Mouse (Mus musculus) cerebellum, adult 9-11 months (tissue): ENCODE results near the gene Apbb1.
A peak's percentile ranks its signal among the peaks of the same experiment; 100 is the strongest.

Experiments used
- DNase-seq: peaks from one replicate; pipeline ENCODE4 v3.0.0; 2022

Apbb1 gene

GRCm38 (mm10) chr7:105569512-105570496 is 11.6 kb downstream of the Apbb1 start:
- peak; percentile 95 for DNase-seq

- peak; percentile 92 for DNase-seq
Measured at GRCm38 (mm10) chr7:105568988-105569471, 12.4 kb downstream of the Apbb1 start.

GRCm38 (mm10) chr7:105568583-105568982 is 12.9 kb downstream of the Apbb1 start:
- DNase-seq, result peak; percentile 86

DNA sequence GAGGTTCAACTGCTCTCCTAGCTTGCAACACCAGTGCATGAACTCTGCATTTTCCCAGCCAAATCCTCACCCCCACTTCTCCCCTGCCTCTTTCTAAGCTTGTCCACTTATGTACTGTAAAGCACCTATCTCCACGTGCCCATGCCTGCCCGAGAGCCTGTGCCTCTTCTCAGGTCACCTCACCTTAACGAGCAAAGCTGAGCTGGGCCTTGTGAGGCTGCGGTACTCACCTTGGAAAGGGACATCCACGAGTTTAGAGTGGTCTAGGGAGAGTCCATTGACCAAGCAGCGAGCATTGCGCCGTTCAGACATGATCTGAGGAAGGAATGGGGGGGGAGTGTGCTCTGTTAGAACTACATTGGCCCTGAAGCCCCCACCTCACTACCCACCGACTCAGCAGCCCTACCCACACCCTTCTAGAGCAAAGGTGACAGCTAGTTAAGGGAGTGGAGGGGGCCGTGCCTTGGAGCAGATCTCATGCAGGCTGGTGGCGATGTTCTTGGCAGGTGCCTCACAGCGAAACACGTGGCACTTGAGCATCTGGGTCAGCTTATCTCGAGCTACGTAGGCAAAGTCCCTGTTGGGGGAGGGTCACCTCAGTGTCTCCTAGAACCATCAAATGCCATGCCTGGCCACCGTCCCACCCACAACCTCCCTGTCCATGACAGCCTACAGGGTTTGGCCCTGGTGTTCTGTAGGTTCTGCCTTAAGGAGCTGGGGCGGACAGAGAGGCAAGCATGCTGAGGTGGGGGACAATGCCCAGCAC is 16.2 kb downstream of the Apbb1 start:
- DNase-seq, result no peak

- no peak for DNase-seq
Measured at GRCm38 (mm10) chr7:105563367-105563766, 18.1 kb downstream of the Apbb1 start.

DNA sequence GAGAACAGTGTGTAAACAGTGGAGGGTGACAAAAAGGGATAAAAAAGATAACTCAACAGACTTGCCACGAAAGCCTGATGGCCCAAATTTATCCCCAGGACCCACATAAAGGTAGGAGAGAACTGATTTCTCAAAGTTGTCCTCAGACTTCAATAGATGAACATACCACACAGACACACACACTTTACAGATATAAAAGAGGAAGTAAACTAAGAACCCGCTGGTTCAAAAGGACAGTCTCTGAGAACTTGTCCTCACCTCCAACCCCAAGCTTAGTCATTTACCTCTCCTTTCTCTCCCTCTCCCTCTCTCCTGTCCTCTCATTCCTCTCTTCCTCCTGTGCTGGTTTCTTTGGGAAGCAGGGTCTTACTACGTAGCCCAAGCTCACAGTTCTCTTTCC is 19.1 kb downstream of the Apbb1 start:
- no peak for DNase-seq

DNA sequence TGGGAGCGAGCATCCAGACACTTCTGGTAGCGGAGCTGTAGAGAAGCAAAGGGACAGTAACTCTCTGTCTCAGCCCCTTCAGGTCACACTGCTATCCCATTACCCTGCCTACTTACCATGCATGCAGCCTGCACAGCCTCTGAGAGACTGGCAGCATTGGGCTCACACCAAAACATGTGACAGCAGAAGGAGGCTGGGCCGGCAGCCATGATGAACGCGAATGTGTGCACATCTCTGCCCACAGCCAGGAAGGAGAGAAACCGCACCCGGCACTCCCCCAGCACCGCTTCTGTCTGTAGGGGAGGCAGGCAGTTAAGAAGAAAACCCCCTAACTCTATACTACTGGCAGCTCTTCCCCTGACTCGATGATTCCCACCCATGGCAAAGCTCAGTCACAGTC is 22.4 kb downstream of the Apbb1 start:
- DNase-seq, result no peak

- no peak for DNase-seq
Measured at GRCm38 (mm10) chr7:105557671-105558070, 23.8 kb downstream of the Apbb1 start.

DNA sequence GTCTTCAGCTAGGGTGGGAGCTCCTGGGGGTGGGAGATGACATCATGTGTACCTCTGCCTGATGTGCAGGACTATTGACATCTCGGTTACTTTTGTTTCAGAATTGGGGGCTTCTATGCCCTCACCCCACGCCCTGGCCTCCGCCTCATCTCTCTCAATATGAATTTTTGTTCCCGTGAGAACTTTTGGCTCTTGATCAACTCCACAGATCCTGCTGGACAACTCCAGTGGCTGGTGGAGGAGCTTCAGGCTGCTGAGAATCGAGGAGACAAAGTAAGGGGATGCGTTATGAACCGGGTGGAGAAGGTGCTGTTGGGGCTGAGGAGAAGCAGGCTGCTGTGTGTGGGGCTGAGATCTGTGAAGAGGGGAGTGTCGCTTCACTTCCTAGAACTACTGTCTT is 25.0 kb downstream of the Apbb1 start:
- DNase-seq, result no peak

GRCm38 (mm10) chr7:105555571-105555970 is 25.9 kb downstream of the Apbb1 start:
- DNase-seq, result no peak

DNA sequence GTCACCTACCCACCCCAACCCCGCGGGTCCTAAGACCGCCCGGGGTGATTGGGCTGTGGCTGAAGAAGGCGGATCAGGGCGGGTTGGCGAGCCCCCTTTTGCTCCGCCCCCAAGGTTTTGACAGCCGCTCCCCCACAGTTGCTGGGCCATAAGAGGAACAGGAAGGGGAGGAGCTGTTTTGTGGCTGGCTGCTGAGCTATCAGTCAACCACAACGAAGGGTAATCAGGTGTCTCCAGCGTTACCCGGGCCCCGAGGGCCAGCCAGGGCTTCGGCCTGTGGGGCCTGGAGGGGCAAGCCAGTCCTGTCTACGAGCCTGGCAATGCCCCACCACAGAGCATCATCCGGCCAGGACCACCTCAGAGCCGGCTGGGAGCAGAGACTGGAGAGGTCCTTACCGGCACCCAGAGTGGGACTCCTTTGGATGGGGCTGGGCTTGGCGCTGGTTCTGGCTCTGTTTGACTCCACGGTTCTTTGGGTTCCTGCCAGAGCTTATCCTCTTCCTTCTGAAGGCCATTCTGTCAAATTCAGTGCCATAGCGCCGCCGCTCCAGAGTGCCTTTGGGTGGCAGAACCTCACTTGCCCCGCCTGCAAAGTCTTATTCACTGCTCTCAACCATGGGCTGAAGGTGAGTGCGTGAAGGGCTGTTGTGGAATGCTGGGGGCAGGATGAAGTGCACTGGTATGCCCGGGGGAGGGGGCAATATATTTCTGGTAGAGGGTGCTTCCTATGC is 27.1 kb downstream of the Apbb1 start, which contains the start of gene Smpd1:
Gene Smpd1, plus strand, starts transcription at position 149 of the 731 bp plus-strand sequence.
- peak; percentile 97 for DNase-seq

GRCm38 (mm10) chr7:105553456-105554211 is 27.8 kb downstream of the Apbb1 start:
- DNase-seq, result peak; percentile 70

DNA sequence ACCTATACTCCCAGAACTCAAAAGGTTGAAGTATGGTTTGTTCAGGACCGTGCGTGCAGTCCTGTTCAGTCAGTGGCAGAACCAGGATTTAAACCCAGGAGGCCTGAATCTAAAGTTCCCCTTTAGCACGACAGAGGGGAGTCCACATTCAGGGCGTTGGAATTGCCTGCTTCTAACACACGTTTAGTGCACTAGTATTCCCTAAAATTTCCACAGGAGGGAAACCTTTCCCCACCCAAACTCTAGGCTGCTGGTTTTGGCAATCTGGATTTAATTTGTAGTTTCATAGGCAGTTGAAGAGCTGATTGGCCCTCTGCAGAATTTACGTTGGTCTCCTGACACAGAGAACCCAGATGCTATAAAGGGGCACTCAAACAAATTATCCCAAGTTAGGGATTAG is 32.4 kb downstream of the Apbb1 start:
- DNase-seq, result no peak

- DNase-seq, result no peak
Measured at GRCm38 (mm10) chr7:105547970-105548369, 33.5 kb downstream of the Apbb1 start.

DNA sequence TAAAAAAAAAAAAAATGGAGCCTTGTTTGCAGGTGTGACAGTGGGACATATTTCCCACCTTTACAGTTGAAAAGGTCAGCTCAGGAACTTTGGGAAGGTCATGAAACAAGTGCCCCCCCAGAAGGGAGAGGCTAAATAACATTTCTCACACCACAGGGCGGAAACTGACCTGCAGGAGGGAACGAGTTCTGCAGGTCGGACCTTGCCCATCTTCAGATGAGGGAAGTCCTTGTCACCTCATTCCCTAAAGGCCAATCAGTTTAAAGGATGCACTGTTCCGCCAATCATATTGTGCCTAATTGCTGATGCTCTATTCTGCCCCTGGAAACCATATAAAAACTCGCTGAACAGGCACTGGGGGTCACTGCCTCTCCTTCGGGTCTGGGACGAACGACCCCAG is 35.5 kb downstream of the Apbb1 start:
- DNase-seq, result no peak

DNA sequence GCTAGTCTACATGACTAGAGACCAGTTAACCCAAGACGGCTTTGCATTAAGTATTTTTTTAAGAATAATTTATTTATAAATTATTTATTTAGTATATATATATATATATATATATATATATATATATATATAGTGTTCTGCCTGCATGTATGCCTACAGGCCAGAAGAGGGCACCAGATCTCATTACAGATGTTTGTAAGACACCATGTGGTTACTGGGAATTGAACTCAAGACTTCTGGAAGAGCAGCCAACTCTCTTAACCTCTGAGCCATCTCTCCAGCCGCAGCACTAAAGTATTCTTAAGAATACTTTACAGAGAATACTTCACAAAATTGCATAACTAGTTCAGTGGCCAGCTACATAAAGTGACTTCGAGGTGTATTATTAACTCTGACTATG is 47.3 kb downstream of the Apbb1 start:
- no peak for DNase-seq

DNA sequence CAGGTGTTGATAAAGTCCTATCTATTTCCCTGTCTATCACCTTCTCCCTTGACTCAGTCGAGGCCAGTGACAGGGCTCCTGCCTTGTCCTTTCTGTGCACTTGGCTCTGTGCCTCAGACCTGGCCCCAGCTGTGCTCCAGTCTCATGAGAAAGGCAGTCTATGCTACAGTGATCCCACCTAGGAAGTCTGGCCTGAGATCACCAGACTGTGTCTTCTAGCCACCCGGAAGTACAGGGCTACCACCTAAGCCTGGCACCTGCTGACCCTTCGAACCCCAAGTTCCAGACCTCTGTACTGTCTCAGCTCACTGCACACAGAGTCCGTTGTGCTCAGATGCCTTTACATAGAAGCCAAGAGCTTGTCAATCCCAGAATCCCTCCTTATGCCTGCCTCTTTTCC is 53.4 kb downstream of the Apbb1 start:
- DNase-seq, result no peak

DNA sequence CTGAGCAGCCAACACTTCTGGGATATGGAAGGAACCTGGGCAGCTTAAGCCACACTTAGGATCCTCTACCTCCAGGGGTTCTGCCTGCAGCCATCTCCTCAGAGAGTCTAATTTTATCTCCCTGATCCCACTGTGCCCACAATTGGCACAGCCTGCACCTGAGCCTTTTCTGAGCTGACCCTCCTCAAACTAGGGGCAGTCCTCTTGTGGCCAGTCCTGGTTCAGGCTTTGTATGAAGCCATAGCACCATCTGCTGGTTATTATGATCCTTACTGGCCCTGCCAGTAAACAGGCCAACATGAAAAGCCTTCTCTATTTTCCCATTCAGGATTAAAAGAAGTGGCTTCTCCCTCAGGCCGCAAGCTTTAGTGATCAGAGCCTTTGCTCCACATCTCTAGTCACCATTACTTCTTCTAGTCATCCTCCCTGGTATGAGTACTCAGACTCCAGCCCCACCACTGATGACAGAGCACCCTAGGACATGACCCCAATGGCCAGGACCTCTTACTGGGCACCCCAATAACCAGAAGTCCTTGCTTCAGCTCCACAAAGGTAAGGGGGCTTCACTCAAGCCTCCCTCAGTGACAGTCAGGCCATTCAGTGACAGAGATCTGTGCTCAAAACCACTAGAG is 54.0 kb downstream of the Apbb1 start:
- no peak for DNase-seq

GRCm38 (mm10) chr7:105524222-105524621 is 57.2 kb downstream of the Apbb1 start:
- no peak for DNase-seq

DNA sequence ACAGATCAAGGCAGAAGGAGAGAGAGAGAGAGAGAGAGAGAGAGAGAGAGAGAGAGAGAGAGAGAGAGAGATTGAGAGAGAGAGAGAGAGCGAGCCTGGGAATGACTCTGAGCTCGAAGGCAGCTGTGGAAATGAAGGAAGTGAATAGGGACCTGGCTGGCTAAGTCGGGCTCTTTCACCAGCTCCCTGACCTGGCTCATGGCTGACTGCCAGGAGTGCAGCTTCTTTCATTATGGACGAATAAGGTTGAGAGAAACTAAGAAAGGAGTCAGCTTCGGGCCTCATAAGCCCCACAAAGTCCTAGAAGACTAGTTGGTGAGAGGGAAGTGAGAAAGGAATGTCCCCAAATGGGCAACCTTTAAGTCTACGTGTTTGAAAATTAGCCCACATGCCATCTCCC is 61.3 kb downstream of the Apbb1 start:
- DNase-seq, result no peak

DNA sequence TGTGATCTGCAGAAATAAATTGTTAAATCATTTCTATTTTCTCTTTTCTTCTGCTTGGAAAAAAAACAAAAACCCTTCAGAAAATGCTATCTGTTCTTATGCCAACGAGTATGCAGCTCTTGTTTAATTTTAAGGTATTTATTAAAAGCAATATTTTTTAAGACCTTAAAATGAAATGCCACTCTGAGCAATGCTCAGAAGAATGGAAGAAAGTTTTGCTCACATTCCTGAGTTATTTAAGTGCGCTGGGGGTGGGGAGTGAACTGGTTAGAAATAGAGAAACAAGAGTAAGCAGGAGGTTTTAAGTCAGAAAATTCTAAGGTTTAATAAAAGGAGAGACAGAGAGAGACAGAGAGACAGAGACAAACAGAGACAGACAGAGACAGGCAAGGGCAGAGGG is 61.7 kb downstream of the Apbb1 start:
- no peak for DNase-seq

GRCm38 (mm10) chr7:105519336-105519735 is 62.1 kb downstream of the Apbb1 start:
- DNase-seq, result peak; percentile 42
